Mouse (Mus musculus): ENCODE measurements around the gene Tfrc.

The Tfrc gene

GRCm38 (mm10) chr16:32608712-32609400, at the start of gene Tfrc:
TSS of gene Tfrc (plus strand) at chr16:32608920.
- DNase-seq (ENCODE audit: low spot score) = peak; percentile 97

GRCm38 (mm10) chr16:32559493-32559892, 49.2 kb upstream of the Tfrc start:
- DNase-seq (ENCODE audit: low spot score) = no peak

DNA sequence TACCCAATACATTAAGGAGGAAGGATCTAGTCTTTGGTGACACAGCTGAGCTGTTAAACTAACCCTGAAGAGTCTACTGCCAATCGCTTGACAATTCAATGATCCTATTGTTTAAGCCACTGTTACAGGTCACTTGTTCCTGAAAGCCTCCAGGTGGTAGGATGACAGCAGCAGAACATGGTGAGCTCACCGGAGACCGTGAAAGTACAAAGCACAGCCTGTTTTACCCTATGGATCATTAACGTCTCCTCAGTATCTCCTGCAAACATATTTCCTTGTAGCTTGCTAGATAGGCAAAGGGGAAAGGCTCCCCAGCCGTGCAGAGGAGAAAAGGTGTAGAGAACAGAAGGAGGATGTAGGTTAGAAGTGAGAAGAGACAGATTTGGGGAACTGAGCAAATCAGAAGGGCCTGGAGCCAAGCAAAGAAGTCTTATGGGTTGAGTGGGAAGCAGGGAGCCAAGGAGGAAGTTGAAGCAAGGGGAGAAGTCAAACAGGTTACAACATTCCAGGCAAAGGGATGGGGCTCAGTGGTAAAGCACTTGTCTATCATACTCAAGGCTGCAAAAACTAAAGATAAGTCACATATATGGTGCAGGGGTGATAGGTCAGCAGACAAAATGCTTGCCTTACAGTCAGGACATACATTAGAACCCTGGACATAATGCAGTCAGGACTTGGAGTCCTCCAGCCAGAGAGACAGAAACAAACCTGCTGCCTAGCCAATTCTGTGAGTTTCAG, 45.5 kb upstream of the Tfrc start:
- no peak for DNase-seq (ENCODE audit: low spot score)

GRCm38 (mm10) chr16:32567282-32567681, 41.4 kb upstream of the Tfrc start:
- DNase-seq (ENCODE audit: low spot score) = no peak

DNA sequence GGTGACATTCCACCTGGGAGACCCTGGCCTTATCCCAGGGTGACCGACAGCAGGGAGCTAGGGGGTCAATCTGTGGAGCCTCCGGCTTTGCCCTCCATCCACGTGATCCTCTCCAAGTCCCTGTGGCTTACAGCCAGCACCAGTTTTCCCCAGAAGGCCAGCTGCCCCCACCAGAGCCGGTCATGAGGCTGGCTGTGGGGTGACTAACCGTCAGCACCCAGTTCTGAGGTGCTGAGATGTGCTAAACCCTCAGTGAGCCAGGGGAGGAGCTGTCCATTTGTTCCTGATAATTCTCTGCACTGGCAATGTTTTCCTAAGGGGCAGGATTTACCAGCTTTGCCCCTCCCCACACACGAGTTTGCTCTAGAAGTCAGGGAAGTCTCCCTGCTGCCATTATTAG, 40.3 kb upstream of the Tfrc start:
- DNase-seq (ENCODE audit: low spot score) = no peak

- no peak for DNase-seq (ENCODE audit: low spot score)
Measured at GRCm38 (mm10) chr16:32570042-32570441, 38.7 kb upstream of the Tfrc start.

DNA sequence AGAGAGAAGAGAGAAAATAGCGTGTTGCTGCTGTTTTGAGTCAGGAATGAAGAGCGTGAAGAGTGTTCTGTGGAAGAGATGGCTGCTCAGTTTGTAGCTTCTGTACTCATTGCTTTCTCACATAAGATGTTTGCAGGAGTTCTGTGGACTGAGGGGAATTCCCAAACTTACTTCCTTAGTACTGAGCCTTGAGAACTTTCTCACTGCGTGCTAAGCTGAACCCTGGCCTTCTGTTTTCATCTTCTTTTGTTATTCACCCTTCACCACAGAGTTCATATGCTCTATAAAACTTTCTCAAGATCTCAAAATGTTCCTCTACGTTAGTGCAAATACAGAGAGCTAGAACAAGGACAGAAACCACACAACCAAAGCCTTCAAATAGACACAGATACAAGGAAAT, 36.2 kb upstream of the Tfrc start:
- DNase-seq (ENCODE audit: low spot score) = no peak

DNA sequence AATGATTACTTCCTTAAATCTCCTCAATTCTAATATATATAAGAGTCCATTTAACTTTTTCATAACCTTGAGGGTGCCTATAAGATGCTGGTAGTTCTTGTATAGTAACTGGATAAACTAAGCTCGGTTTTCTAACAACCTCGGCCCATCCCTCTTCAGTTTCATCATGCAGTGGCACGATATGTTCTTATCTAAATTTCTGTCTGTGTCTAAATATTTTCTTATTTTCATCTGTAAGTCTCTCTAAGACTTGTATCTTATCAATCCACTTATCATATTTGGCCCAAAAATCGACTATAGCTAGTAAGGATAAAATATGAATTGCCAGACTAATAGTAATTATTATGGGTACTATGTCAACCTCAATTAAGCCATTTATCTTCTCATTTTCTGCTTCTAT, 22.2 kb upstream of the Tfrc start:
- no peak for DNase-seq (ENCODE audit: low spot score)

DNA sequence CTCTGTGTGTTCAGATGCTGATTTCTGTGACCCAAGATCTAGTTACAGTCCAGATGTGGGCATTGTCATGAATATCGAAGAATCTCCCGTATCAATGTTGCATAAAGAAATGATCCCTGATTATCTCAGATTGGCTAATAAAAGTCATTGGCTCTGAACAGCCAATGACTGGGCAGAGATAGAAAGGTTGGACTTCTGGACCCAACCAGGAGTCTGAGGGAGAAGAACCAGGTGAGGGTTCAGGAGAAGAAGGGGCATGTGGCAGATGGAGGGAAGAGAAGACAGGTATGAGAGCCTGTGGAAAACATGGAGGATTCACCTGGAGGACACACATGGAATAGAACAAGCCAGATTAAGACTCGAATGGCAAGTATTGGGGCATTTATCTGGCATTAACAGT, 20.2 kb upstream of the Tfrc start:
- no peak for DNase-seq (ENCODE audit: low spot score)

- no peak for DNase-seq (ENCODE audit: low spot score)
Measured at GRCm38 (mm10) chr16:32591521-32591920, 17.2 kb upstream of the Tfrc start.

DNA sequence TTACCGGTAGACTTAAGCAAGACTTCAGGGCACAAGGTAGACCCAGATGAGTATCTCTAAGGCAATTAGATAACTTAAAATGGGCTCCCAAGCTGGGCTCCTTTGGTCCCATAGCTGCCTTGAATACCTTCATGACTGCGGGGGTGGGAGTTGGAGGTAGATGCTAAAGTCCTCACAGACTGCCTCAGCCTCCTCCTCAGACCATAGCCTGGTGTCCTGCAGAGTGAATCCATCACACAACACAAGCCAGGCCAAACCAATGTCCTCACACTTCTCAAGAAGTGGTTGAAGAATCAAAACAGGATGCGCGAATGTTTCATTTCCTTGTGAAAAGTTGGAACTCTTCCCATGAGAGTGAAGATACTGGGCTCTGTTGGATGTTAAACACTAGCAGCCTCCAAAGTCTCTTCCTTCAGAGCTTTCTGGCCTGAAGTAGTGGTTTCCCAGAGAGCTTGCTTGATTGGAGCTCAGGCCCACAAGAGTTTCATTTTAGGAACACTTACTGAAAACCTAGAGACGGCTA, 15.4 kb upstream of the Tfrc start:
- peak; percentile 11 for DNase-seq (ENCODE audit: low spot score)

DNA sequence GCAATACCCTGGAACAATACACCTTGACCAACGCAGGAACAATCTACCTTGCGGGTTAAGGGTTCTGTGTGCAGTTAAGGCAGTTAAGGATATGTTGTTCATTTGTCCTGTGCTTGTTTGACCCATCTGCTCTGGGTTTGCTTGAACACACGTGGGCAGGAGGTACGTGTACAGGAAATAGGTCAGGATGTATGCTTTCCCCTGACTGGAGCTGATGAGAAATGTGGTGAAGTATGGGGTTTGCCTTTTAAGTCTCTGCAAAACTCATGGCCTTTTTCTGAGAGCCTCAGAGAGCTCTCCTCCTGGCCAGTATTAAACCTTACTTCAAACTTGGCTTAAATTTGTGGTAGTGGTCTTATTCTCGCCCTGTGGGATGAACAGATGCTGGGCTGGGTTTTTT, 14.8 kb upstream of the Tfrc start:
- DNase-seq (ENCODE audit: low spot score) = no peak

- no peak for DNase-seq (ENCODE audit: low spot score)
Measured at GRCm38 (mm10) chr16:32594701-32595100, 14.0 kb upstream of the Tfrc start.

GRCm38 (mm10) chr16:32595142-32595855, 13.4 kb upstream of the Tfrc start:
- DNase-seq (ENCODE audit: low spot score) = peak; percentile 9

DNA sequence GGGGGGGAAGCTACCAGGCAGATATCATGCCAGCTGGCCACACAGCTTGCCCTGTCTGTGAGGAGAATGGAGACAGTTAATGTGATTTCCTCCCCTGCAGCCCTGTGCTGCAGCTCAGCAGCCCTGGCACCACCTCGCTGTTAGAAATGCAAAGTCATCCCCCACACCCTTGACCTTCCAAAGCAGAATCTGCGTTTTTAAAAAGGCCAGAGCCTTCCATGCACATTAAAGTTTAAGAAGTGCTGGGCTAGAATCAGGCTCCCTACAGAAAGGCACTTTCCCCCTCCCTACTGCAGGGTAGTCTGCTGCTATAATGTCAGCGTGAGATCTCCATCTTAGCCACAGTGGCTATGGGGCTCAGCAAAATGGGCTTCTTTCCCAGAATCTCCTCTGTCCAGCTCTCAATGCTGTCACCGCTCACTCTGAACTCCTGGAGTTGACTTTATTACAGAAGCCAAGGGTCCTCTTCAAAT, 10.8 kb upstream of the Tfrc start:
- no peak for DNase-seq (ENCODE audit: low spot score)

DNA sequence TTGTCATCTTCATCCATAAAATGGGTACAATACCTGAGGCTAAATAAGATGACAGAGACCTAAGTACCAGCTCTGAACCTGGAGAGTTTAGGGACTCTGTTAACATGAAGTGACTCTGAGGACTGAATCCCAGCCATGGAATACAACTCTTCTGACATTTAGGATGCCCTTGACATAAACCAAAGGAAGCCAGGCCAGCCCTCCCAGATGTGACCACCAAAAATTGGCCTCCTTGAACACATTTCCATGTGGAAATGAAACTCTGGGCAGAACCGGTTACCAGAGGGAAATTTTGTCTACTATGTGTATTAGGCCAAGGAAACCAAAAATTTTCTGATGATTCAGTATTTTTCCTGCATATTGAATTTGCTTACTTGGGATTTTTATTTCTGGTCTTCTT, 9.6 kb upstream of the Tfrc start:
- DNase-seq (ENCODE audit: low spot score) = no peak

DNA sequence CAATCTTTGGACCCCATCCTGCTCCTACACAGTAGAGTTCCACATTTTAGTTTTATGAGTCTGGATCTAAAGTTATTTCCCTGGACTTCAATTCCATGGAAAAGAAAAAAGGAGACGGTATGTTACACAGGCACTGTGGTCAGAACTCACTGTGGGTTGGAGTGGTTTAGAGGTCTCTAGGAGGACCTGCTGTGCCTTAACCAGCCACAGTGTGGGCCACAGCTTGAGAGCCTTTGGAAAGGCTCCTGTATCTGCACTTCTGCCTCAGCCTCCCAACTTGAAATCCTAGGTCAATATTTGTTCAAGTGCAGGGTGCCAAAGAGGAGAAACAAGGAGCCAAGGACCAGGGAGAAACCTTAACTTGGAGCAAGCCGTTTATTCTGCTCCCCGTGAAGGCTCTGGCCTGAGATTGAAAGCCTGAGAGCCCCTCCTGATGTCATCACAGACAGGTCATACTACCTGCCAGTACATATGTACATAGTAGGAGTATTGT, 6.5 kb upstream of the Tfrc start:
- DNase-seq (ENCODE audit: low spot score) = peak; percentile 59

GRCm38 (mm10) chr16:32607562-32608343, 967 bp upstream of the Tfrc start:
- no peak for DNase-seq (ENCODE audit: low spot score)

GRCm38 (mm10) chr16:32608344-32608711, 392 bp upstream of the Tfrc start:
- no peak for DNase-seq (ENCODE audit: low spot score)

GRCm38 (mm10) chr16:32609401-32609779, 670 bp downstream of the Tfrc start:
- no peak for DNase-seq (ENCODE audit: low spot score)

DNA sequence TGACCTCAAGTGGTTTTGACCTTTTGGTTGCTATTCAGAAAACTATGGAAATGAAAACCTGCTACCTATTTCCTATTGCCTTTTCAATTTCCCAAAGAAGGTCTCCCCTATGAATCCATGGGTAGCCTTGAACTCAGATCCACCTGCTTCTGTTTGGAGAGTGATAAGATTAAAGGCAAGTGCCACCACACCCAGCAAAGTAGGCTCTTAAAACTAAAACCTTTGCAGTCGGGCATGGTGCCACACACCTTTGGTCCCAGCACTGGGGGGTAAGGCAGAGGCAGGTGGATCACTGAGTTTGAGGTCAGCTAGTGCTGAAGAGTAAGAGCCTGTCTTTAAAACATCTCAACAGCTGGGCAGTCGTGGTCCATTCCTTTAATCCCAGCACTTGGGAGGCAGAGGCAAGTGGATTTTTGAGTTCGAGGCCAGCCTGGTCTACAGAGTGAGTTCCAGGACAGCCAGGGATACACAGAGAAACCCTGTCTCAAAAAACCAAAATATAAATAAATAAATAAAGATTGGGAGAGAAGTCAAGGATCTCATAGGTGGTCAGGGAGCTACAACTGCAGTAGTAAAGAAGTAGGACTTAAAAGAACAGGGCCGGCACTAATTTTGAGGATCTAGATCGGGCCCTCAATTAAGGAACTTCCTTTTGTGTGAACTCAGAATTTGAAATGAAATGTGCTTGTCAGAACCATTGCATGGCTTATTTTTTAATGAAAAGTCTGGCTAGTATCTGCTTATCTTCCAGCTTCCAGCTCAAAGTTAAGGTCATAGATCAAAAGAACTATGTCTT, 1.9 kb downstream of the Tfrc start:
- DNase-seq (ENCODE audit: low spot score) = no peak
